Mouse (Mus musculus): ENCODE data around the gene Nup210l. TPM values are rescaled to one million over a fixed set of nuclear protein-coding genes. Genes with fewer than 3 reads are reported as not detected.

The Nup210l gene
- 0.02 and 0.03 TPM in 2 replicates for polyA plus RNA-seq (2015; fragmentation: Nextera tagmentation; extraction: Ambion mirVana)

GRCm38 (mm10) chr3:90103938-90104337 lies at the start of gene Nup210l:
TSS of gene Nup210l (plus strand) at chr3:90104132.

GRCm38 (mm10) chr3:90072294-90072693 lies 31.6 kb upstream of the Nup210l start, which contains the start of gene Tpm3:
TSS of gene Tpm3 (plus strand) at chr3:90072649.

GRCm38 (mm10) chr3:90213377-90213866 lies 109.5 kb downstream of the Nup210l start, which contains the start of the genes Rps27 and Rab13:
TSS of gene Rps27 (minus strand) at chr3:90213651.
TSS of gene Rab13 (plus strand) at chr3:90213695.

GRCm38 (mm10) chr3:90231507-90232333 lies 127.8 kb downstream of the Nup210l start, which contains the start of gene Jtb:
TSS of gene Jtb (plus strand) at chr3:90231597.

GRCm38 (mm10) chr3:90242984-90243775 lies 139.2 kb downstream of the Nup210l start, which contains the start of gene Creb3l4:
TSS of gene Creb3l4 (minus strand) at chr3:90243512.

GRCm38 (mm10) chr3:90247960-90248745 lies 144.2 kb downstream of the Nup210l start, which contains the start of gene Slc39a1:
TSS of gene Slc39a1 (plus strand) at chr3:90248172.

GRCm38 (mm10) chr3:90253653-90254418 lies 149.9 kb downstream of the Nup210l start, which contains the start of gene Crtc2:
TSS of gene Crtc2 (plus strand) at chr3:90254163.

MicroRNA genes within 50 kb of the gene (microRNA counts, 519-probe panel; counts per million panel counts)
- 3,208 counts per million, percentile 73 among the panel's probes with 10 or more counts for microRNA mmu-miR-190b

Small RNAs within 50 kb of the gene (microRNA-seq; reads per million reads assigned to microRNA genes)
- 20.6 to 26.3 reads per million in 2 experiments for gene Mir190b

Other genes starting within 250 kb of the Nup210l start
- 2.2 and 4.3 TPM in 2 replicates for gene Il6ra, start 190.9 kb upstream of the Nup210l start, polyA plus RNA-seq (2015; fragmentation: Nextera tagmentation; extraction: Ambion mirVana)
- gene Atp8b2, start 140.6 kb upstream of the Nup210l start, polyA plus RNA-seq (2015; fragmentation: Nextera tagmentation; extraction: Ambion mirVana), result 5.5 and 6.2 TPM in 2 replicates
- gene Hax1, start 105.4 kb upstream of the Nup210l start, polyA plus RNA-seq (2015; fragmentation: Nextera tagmentation; extraction: Ambion mirVana), result 83.3 and 94.4 TPM in 2 replicates
- 144 and 154 TPM in 2 replicates for gene 4933434E20Rik, start 52.5 kb upstream of the Nup210l start, polyA plus RNA-seq (2015; fragmentation: Nextera tagmentation; extraction: Ambion mirVana)
- 98.2 and 106 TPM in 2 replicates for gene Ubap2l, start 51.5 kb upstream of the Nup210l start, polyA plus RNA-seq (2015; fragmentation: Nextera tagmentation; extraction: Ambion mirVana)
- 617 and 733 TPM in 2 replicates for gene Tpm3, start 31.5 kb upstream of the Nup210l start, polyA plus RNA-seq (2015; fragmentation: Nextera tagmentation; extraction: Ambion mirVana)
- gene Rps27, start 109.5 kb downstream of the Nup210l start, polyA plus RNA-seq (2015; fragmentation: Nextera tagmentation; extraction: Ambion mirVana), result 894 and 1,257 TPM in 2 replicates
- gene Rab13, start 109.6 kb downstream of the Nup210l start, polyA plus RNA-seq (2015; fragmentation: Nextera tagmentation; extraction: Ambion mirVana), result 22.1 and 24.7 TPM in 2 replicates
- gene Jtb, start 127.5 kb downstream of the Nup210l start, polyA plus RNA-seq (2015; fragmentation: Nextera tagmentation; extraction: Ambion mirVana), result 146 and 151 TPM in 2 replicates
- gene Creb3l4, start 139.4 kb downstream of the Nup210l start, polyA plus RNA-seq (2015; fragmentation: Nextera tagmentation; extraction: Ambion mirVana), result 1.3 and 1.5 TPM in 2 replicates
- 72.4 and 77.7 TPM in 2 replicates for gene Slc39a1, start 144.0 kb downstream of the Nup210l start, polyA plus RNA-seq (2015; fragmentation: Nextera tagmentation; extraction: Ambion mirVana)
- 10.5 and 10.7 TPM in 2 replicates for gene Crtc2, start 150.0 kb downstream of the Nup210l start, polyA plus RNA-seq (2015; fragmentation: Nextera tagmentation; extraction: Ambion mirVana)
- gene Dennd4b, start 161.1 kb downstream of the Nup210l start, polyA plus RNA-seq (2015; fragmentation: Nextera tagmentation; extraction: Ambion mirVana), result 5.1 and 5.5 TPM in 2 replicates
- gene Gatad2b, start 189.0 kb downstream of the Nup210l start, polyA plus RNA-seq (2015; fragmentation: Nextera tagmentation; extraction: Ambion mirVana), result 5.7 and 6.3 TPM in 2 replicates